Mouse (Mus musculus) heart, adult 2 months (tissue): ENCODE data around the gene Camkmt. TPM values are rescaled to one million over a fixed set of nuclear protein-coding genes. Genes with fewer than 3 reads are reported as not detected.

ENCODE experiments used
- DNase-seq, 2 experiments: peaks; one replicate each; pipeline ENCODE4 v3.0.0; 2021
- H3K27ac ChIP-seq: fragments of 200-600 bp; 2 replicates; pipeline ENCODE4 v1.8.1; 2022
- H3K27me3 ChIP-seq: fragments of 200-500 bp; 2 replicates; pipeline ENCODE4 v1.6.1; 2012; ENCODE audit warnings: mild to moderate bottlenecking, low read length, inconsistent platforms, mixed read lengths; ENCODE audit not compliant: control insufficient read depth, insufficient read depth
- H3K36me3 ChIP-seq: fragments of 200-500 bp; 2 replicates; pipeline ENCODE4 v1.6.1; 2012; ENCODE audit warnings: low read length, inconsistent platforms; ENCODE audit not compliant: control insufficient read depth, insufficient read depth
- H3K4me1 ChIP-seq: fragments of 200-500 bp; 2 replicates; pipeline ENCODE4 v1.6.1; 2011; ENCODE audit warnings: low read length; ENCODE audit not compliant: control insufficient read depth, insufficient read depth
- H3K4me3 ChIP-seq: fragments of 200-600 bp; 2 replicates; pipeline ENCODE4 v1.8.1; 2022
- H3K79me2 ChIP-seq: fragments of 200-500 bp; replicated peaks from 2 replicates; pipeline ENCODE4 v1.6.1; 2012; ENCODE audit warnings: mild to moderate bottlenecking, inconsistent platforms, low read length, moderate library complexity, mixed read lengths; ENCODE audit not compliant: control insufficient read depth, insufficient read depth
- H3K9ac ChIP-seq: fragments of 200-500 bp; 2 replicates; pipeline ENCODE4 v1.6.1; 2012; ENCODE audit warnings: low read depth, mild to moderate bottlenecking, control low read depth, inconsistent platforms, low read length, mixed read lengths
- CTCF ChIP-seq: fragments of 200-600 bp; IDR thresholded peaks from 2 replicates; pipeline ENCODE4 v1.8.1; 2022; ENCODE audit warnings: antibody characterized with exemption, mild to moderate bottlenecking, moderate library complexity
- EP300 ChIP-seq: fragments of 200-500 bp; IDR thresholded peaks from 2 replicates; pipeline ENCODE4 v1.6.1; 2011; ENCODE audit warnings: low read depth, low read length, control low read depth; ENCODE audit not compliant: insufficient read depth
- POLR2A ChIP-seq: fragments of 200-500 bp; IDR thresholded peaks from 2 replicates; pipeline ENCODE4 v1.6.1; 2011; ENCODE audit warnings: mild to moderate bottlenecking, low read depth, low read length, control low read depth; ENCODE audit not compliant: insufficient read depth
- WGBS: fragments of 180-500 bp; shearing (Covaris S2); methylation state at CpG from one replicate; pipeline ENCODE4 v1.1.7; 2018; 5-methylcytosine and 5-hydroxymethylcytosine counted together
- intact Hi-C: fragments of 180-260 bp; cut with DNase I; formaldehyde crosslinking; loops from one replicate; pipeline ENCODE4 v1.15.1; 2025
- polyA plus RNA-seq: library from polyadenylated mRNA; depleted of rRNA; stranded (reverse); fragments of >200 nt; gene quantifications from 2 replicates; pipeline ENCODE4 v1.2.3, GENCODE M21; 2012; rRNA removed
- total RNA-seq, 2 experiments: library from RNA; stranded (reverse); gene quantifications; 2 replicates each; pipeline ENCODE4 v1.2.3; 2021

Camkmt gene
- total and polyA plus RNA-seq, 3 experiments = 1.1 to 4.2 (median 3.5) TPM

GRCm38 (mm10) chr17:85493521-85493920 is 403.2 kb downstream of the Camkmt start:
- no peak for TF ChIP-seq CTCF
- no peak for TF ChIP-seq POLR2A
- no peak for TF ChIP-seq EP300
- H3K27me3 ChIP-seq = peaks cover 3% of the 10 kb centered on the region; the same call in 1 of the 2 replicates
- no peak for DNase-seq
- H3K27ac ChIP-seq = no peak overlapping the region
- no peak overlapping the region for H3K4me3 ChIP-seq
- H3K4me1 ChIP-seq = no peaks in the 10 kb centered on the region
- intact Hi-C loops = no loop called here
- H3K36me3 ChIP-seq = no peaks in the 10 kb centered on the region
- 51% methylated on average over 4 of the region's 4 CpGs for WGBS
- H3K9ac ChIP-seq = no peak overlapping the region
- no peaks in the 10 kb centered on the region for H3K79me2 ChIP-seq

GRCm38 (mm10) chr17:85495012-85495754 is 404.8 kb downstream of the Camkmt start:
- intact Hi-C loops = no loop called here
- 86% methylated on average over 3 of the region's 3 CpGs for WGBS
- Histone ChIP-seq H3K27me3 (peaks cover 2% of the 10 kb centered on the region; the same call in 1 of the 2 replicates), H3K27ac (no peak overlapping the region), H3K4me1 (no peaks in the 10 kb centered on the region), H3K79me2 (no peaks in the 10 kb centered on the region), H3K4me3 (no peak overlapping the region), H3K9ac (no peak overlapping the region), H3K36me3 (no peaks in the 10 kb centered on the region)
- no peak for DNase-seq
- TF ChIP-seq CTCF (no peak), POLR2A (no peak), EP300 (no peak)

GRCm38 (mm10) chr17:85495871-85496270 is 405.5 kb downstream of the Camkmt start:
- no peak for DNase-seq
- H3K36me3 ChIP-seq = no peaks in the 10 kb centered on the region
- WGBS = 77% methylated on average over 6 of the region's 6 CpGs
- TF ChIP-seq CTCF (no peak), POLR2A (no peak), EP300 (no peak)
- no peak overlapping the region for H3K9ac ChIP-seq
- intact Hi-C loops = no loop called here
- 0 out of 2 replicates have a peak, but pooled peaks cover 2% of the 10 kb centered on the region for H3K27me3 ChIP-seq
- no peak overlapping the region for H3K27ac ChIP-seq
- no peaks in the 10 kb centered on the region for H3K79me2 ChIP-seq
- H3K4me3 ChIP-seq = no peak overlapping the region
- H3K4me1 ChIP-seq = no peaks in the 10 kb centered on the region

- Histone ChIP-seq H3K36me3 (no peaks in the 10 kb centered on the region), H3K27ac (no peak overlapping the region), H3K4me3 (no peak overlapping the region), H3K9ac (no peak overlapping the region), H3K27me3 (no peaks in the 10 kb centered on the region), H3K79me2 (no peaks in the 10 kb centered on the region), H3K4me1 (no peaks in the 10 kb centered on the region)
- intact Hi-C loops = no loop called here
- DNase-seq = no peak
- no peak for TF ChIP-seq CTCF
- TF ChIP-seq POLR2A = no peak
- no peak for TF ChIP-seq EP300
Measured at GRCm38 (mm10) chr17:85504888-85505287, 414.5 kb downstream of the Camkmt start.

GRCm38 (mm10) chr17:85506206-85507088 is 416.1 kb downstream of the Camkmt start:
- H3K36me3 ChIP-seq = no peaks in the 10 kb centered on the region
- H3K4me1 ChIP-seq = no peaks in the 10 kb centered on the region
- no peak overlapping the region for H3K4me3 ChIP-seq
- no peaks in the 10 kb centered on the region for H3K79me2 ChIP-seq
- H3K27ac ChIP-seq = no peak overlapping the region
- DNase-seq = no peak
- intact Hi-C loops = no loop called here
- TF ChIP-seq CTCF = no peak
- no peak for TF ChIP-seq EP300
- TF ChIP-seq POLR2A = no peak
- H3K9ac ChIP-seq = no peak overlapping the region
- 83% methylated on average over 15 of the region's 15 CpGs for WGBS
- H3K27me3 ChIP-seq = no peaks in the 10 kb centered on the region

GRCm38 (mm10) chr17:85507089-85507460 is 416.7 kb downstream of the Camkmt start:
- TF ChIP-seq POLR2A (no peak), CTCF (no peak), EP300 (no peak)
- DNase-seq = no peak
- no peaks in the 10 kb centered on the region for H3K36me3 ChIP-seq
- WGBS = 82% methylated on average over 4 of the region's 4 CpGs
- H3K27ac ChIP-seq = no peak overlapping the region
- H3K27me3 ChIP-seq = no peaks in the 10 kb centered on the region
- H3K4me3 ChIP-seq = no peak overlapping the region
- H3K4me1 ChIP-seq = no peaks in the 10 kb centered on the region
- intact Hi-C loops = no loop called here
- H3K79me2 ChIP-seq = no peaks in the 10 kb centered on the region
- H3K9ac ChIP-seq = no peak overlapping the region

Other genes with a start within 250 kb of the Camkmt start
- 100 to 1,000 TPM; 119 to 137 TPM for gene Ppm1b, start 133.8 kb upstream of the Camkmt start, total RNA-seq
- 39.0 and 84.7 TPM in 2 replicates for gene Ppm1b, start 133.8 kb upstream of the Camkmt start, polyA plus RNA-seq
- under 1 TPM; 0.16 to 0.23 TPM for gene Slc3a1, start 62.2 kb upstream of the Camkmt start, total RNA-seq
- 0.16 TPM in 1 of 2 replicates, not detected in the other for gene Slc3a1, start 62.2 kb upstream of the Camkmt start, polyA plus RNA-seq
- gene Prepl, start 311 bp upstream of the Camkmt start, total RNA-seq = 100 to 1,000 TPM; 122 to 142 TPM
- 36.1 and 86.5 TPM in 2 replicates for gene Prepl, start 311 bp upstream of the Camkmt start, polyA plus RNA-seq